Mouse (Mus musculus) right cerebral cortex, adult 2 months (tissue): ENCODE measurements around the gene Rab37.
A peak's percentile ranks its signal among the peaks of the same experiment; 100 is the strongest.

ENCODE experiments used
- DNase-seq, 2 experiments: peaks; one replicate each; pipeline ENCODE4 v3.0.0; 2021 to 2022; ENCODE audit warnings: low spot score in 2 of 2

The Rab37 gene

GRCm38 (mm10) chr11:115197558-115197957 is 106.3 kb downstream of the Rab37 start:
- DNase-seq = no peak

- DNase-seq = no peak
Measured at GRCm38 (mm10) chr11:115198932-115199384, 107.7 kb downstream of the Rab37 start.

- DNase-seq = no peak
Measured at GRCm38 (mm10) chr11:115200520-115200919, 109.3 kb downstream of the Rab37 start.

- peak; percentile 86 to 90 for DNase-seq
Measured at GRCm38 (mm10) chr11:115202316-115202715, 111.1 kb downstream of the Rab37 start.

- no peak for DNase-seq
Measured at GRCm38 (mm10) chr11:115202756-115203155, 111.5 kb downstream of the Rab37 start.

- no peak for DNase-seq
Measured at GRCm38 (mm10) chr11:115208126-115208525, 116.9 kb downstream of the Rab37 start.

- no peak for DNase-seq
Measured at GRCm38 (mm10) chr11:115208776-115209732, 117.8 kb downstream of the Rab37 start.

- no peak for DNase-seq
Measured at GRCm38 (mm10) chr11:115209958-115210357, 118.7 kb downstream of the Rab37 start.
